Mouse (Mus musculus): ENCODE results near the gene Tead3.
A peak's percentile ranks its signal among the peaks of the same experiment; 100 is the strongest.
"Not testable (repeated sequence)": the region's sequence is repeated elsewhere in the genome, so short reads cannot be mapped to it uniquely, and the experiment has no call there.

The Tead3 gene

GRCm38 (mm10) chr17:28360531-28361277 is 10.1 kb upstream of the Tead3 start:
- DNase-seq (ENCODE audit: low spot score in 2 of 2) = no peak

GRCm38 (mm10) chr17:28358576-28359261 is 8.1 kb upstream of the Tead3 start:
- not testable (repeated sequence) for DNase-seq (ENCODE audit: low spot score in 2 of 2)

GRCm38 (mm10) chr17:28355871-28356270 is 5.3 kb upstream of the Tead3 start:
- DNase-seq (ENCODE audit: low spot score in 2 of 2) = no peak

- DNase-seq (ENCODE audit: low spot score in 2 of 2) = no peak
These were observed 1.4 kb upstream of the Tead3 start for GRCm38 (mm10) chr17:28352018-28352417.

- no peak for DNase-seq (ENCODE audit: low spot score in 2 of 2)
These were observed 805 bp upstream of the Tead3 start for GRCm38 (mm10) chr17:28351353-28351890.

- DNase-seq (ENCODE audit: low spot score in 2 of 2) = no peak
These were observed 634 bp downstream of the Tead3 start for GRCm38 (mm10) chr17:28349901-28350465.

- DNase-seq (ENCODE audit: low spot score in 2 of 2) = no peak
These were observed 1.2 kb downstream of the Tead3 start for GRCm38 (mm10) chr17:28349264-28349880.

GRCm38 (mm10) chr17:28348211-28348610 is 2.4 kb downstream of the Tead3 start:
- no peak for DNase-seq (ENCODE audit: low spot score in 2 of 2)

- no peak for DNase-seq (ENCODE audit: low spot score in 2 of 2)
These were observed 3.3 kb downstream of the Tead3 start for GRCm38 (mm10) chr17:28347327-28347726.

GRCm38 (mm10) chr17:28345882-28346281 is 4.7 kb downstream of the Tead3 start:
- DNase-seq (ENCODE audit: low spot score in 2 of 2) = no peak

GRCm38 (mm10) chr17:28345271-28345721 is 5.3 kb downstream of the Tead3 start:
- no peak for DNase-seq (ENCODE audit: low spot score in 2 of 2)

- no peak for DNase-seq (ENCODE audit: low spot score in 2 of 2)
These were observed 5.9 kb downstream of the Tead3 start for GRCm38 (mm10) chr17:28344670-28345069.

GRCm38 (mm10) chr17:28344050-28344607 is 6.5 kb downstream of the Tead3 start:
- DNase-seq (ENCODE audit: low spot score in 2 of 2) = no peak

- peak; percentile 85 to 86 for DNase-seq (ENCODE audit: low spot score in 2 of 2)
These were observed 9.5 kb downstream of the Tead3 start for GRCm38 (mm10) chr17:28341091-28341490.

- DNase-seq (ENCODE audit: low spot score in 2 of 2) = no peak
These were observed 10.0 kb downstream of the Tead3 start for GRCm38 (mm10) chr17:28340578-28340977.

- DNase-seq (ENCODE audit: low spot score in 2 of 2) = no peak
These were observed 13.1 kb downstream of the Tead3 start for GRCm38 (mm10) chr17:28337547-28337946.

GRCm38 (mm10) chr17:28335267-28335666 is 15.3 kb downstream of the Tead3 start:
- no peak for DNase-seq (ENCODE audit: low spot score in 2 of 2)

GRCm38 (mm10) chr17:28332915-28333546 is 17.6 kb downstream of the Tead3 start:
- no peak for DNase-seq (ENCODE audit: low spot score in 2 of 2)

GRCm38 (mm10) chr17:28332113-28332914 is 18.3 kb downstream of the Tead3 start:
- no peak for DNase-seq (ENCODE audit: low spot score in 2 of 2)

Data from right cerebral cortex, postnatal 10 days (tissue).